Mouse (Mus musculus) mesoderm, embryonic 11.5 days (tissue): ENCODE data around the gene Hist1h2bm.
"Not testable (repeated sequence)": the region's sequence is repeated elsewhere in the genome, so short reads cannot be mapped to it uniquely, and the experiment has no call there.

Experiments
- DNase-seq: peaks from one replicate; pipeline ENCODE4 v3.0.0-alpha.2; 2012; ENCODE audit warnings: low read depth, low spot score

The Hist1h2bm gene

GRCm38 (mm10) chr13:21721757-21722372 lies at the start of gene Hist1h2bm:
Hist1h2bm (plus strand) TSS chr13:21722044.
- DNase-seq: peak; percentile 94

GRCm38 (mm10) chr13:21677305-21677704 lies 44.5 kb upstream of the Hist1h2bm start, which contains the start of gene Olfr1360:
Olfr1360 (minus strand) TSS chr13:21677405.
- no peak for DNase-seq

GRCm38 (mm10) chr13:21697811-21698210 lies 24.0 kb upstream of the Hist1h2bm start, which contains the start of gene Olfr1359:
Olfr1359 (plus strand) TSS chr13:21698111.
- DNase-seq: no peak

GRCm38 (mm10) chr13:21706669-21707068 lies 15.2 kb upstream of the Hist1h2bm start:
- DNase-seq: no peak

- peak; percentile 90 for DNase-seq
Observed at GRCm38 (mm10) chr13:21710031-21710711, 11.7 kb upstream of the Hist1h2bm start.

- peak; percentile 74 for DNase-seq
Observed at GRCm38 (mm10) chr13:21710821-21711525, 10.9 kb upstream of the Hist1h2bm start.

GRCm38 (mm10) chr13:21711698-21712097 lies 10.1 kb upstream of the Hist1h2bm start:
- no peak for DNase-seq

- DNase-seq: peak; percentile 80
Observed at GRCm38 (mm10) chr13:21714725-21715124, 7.1 kb upstream of the Hist1h2bm start.

- peak; percentile 40 for DNase-seq
Observed at GRCm38 (mm10) chr13:21715131-21715863, 6.5 kb upstream of the Hist1h2bm start.

- DNase-seq: peak; percentile 94
Observed at GRCm38 (mm10) chr13:21715864-21716539, 5.8 kb upstream of the Hist1h2bm start, which contains the start of the genes Hist1h2bl and Hist1h2ai. Hist1h2bl (minus strand) TSS chr13:21716143. Hist1h2ai (plus strand) TSS chr13:21716422.

- DNase-seq: peak; percentile 65
Observed at GRCm38 (mm10) chr13:21716540-21717391, 5.1 kb upstream of the Hist1h2bm start.

GRCm38 (mm10) chr13:21717397-21718357 lies 4.2 kb upstream of the Hist1h2bm start, which contains the start of gene Hist1h3h:
Hist1h3h (plus strand) TSS chr13:21717659.
- peak; percentile 93 for DNase-seq

GRCm38 (mm10) chr13:21718381-21719080 lies 3.3 kb upstream of the Hist1h2bm start:
- DNase-seq: no peak

GRCm38 (mm10) chr13:21721107-21721756 lies 612 bp upstream of the Hist1h2bm start:
- not testable (repeated sequence) for DNase-seq

GRCm38 (mm10) chr13:21722373-21722925 lies 605 bp downstream of the Hist1h2bm start:
- DNase-seq: peak; percentile 48

GRCm38 (mm10) chr13:21722993-21723836 lies 1.4 kb downstream of the Hist1h2bm start:
- DNase-seq: no peak
